Mouse (Mus musculus): Measurements from ENCODE around the gene Pm20d1. TPM values are rescaled to one million over a fixed set of nuclear protein-coding genes. Genes with fewer than 3 reads are reported as not detected.

Pm20d1 gene
- total and polyA plus RNA-seq, 2 experiments, result 35.5 to 62.0 TPM

- Histone ChIP-seq H3K9ac (ENCODE audit: low read depth, low read length) (no peak overlapping the region), H3K4me1 (ENCODE audit: control insufficient read depth, insufficient read depth, low read length) (0 out of 2 replicates have a peak, but pooled peaks cover 3% of the 10 kb centered on the region), H3K4me3 (ENCODE audit: insufficient read depth, low read depth, low read length) (no peak overlapping the region), H3K27ac (replicated peaks; ENCODE audit: insufficient read depth, low read depth, low read length) (no peak overlapping the region), H3K79me2 (ENCODE audit: control insufficient read depth, insufficient read depth, low read length) (no peaks in the 10 kb centered on the region), H3K27me3 (ENCODE audit: control insufficient read depth, insufficient read depth, low read length) (no peaks in the 10 kb centered on the region), H3K36me3 (ENCODE audit: control insufficient read depth, insufficient read depth, low read length) (peaks cover 6% of the 10 kb centered on the region; the same call in 1 of the 2 replicates)
- TF ChIP-seq POLR2A (IDR thresholded peaks at IDR 0.05; ENCODE audit: extremely low read depth, insufficient read depth, low read length) (no peak), CTCF (IDR thresholded peaks at IDR 0.05; ENCODE audit: low read depth, low read length) (no peak)
- WGBS, result 40% methylated on average over 8 of the region's 8 CpGs
- peak; percentile 85 for DNase-seq (ENCODE audit: extremely low read depth, low read depth, low spot score)
Observed at GRCm38 (mm10) chr1:131844883-131845282, 47.7 kb downstream of the Pm20d1 start.

GRCm38 (mm10) chr1:131846255-131846654 lies 49.1 kb downstream of the Pm20d1 start:
- TF ChIP-seq POLR2A (IDR thresholded peaks at IDR 0.05; ENCODE audit: extremely low read depth, insufficient read depth, low read length) (no peak), CTCF (IDR thresholded peaks at IDR 0.05; ENCODE audit: low read depth, low read length) (peak; percentile 86)
- H3K27me3 ChIP-seq (ENCODE audit: control insufficient read depth, insufficient read depth, low read length), result no peaks in the 10 kb centered on the region
- H3K36me3 ChIP-seq (ENCODE audit: control insufficient read depth, insufficient read depth, low read length), result peaks cover 4% of the 10 kb centered on the region; the same call in 1 of the 2 replicates
- peak; percentile 60 for DNase-seq (ENCODE audit: extremely low read depth, low read depth, low spot score)
- no peaks in the 10 kb centered on the region for H3K79me2 ChIP-seq (ENCODE audit: control insufficient read depth, insufficient read depth, low read length)
- no peak overlapping the region for H3K4me3 ChIP-seq (ENCODE audit: insufficient read depth, low read depth, low read length)
- no peak overlapping the region for H3K27ac ChIP-seq (replicated peaks; ENCODE audit: insufficient read depth, low read depth, low read length)
- WGBS, result 75% methylated on average over 5 of the region's 5 CpGs
- no peak overlapping the region for H3K9ac ChIP-seq (ENCODE audit: low read depth, low read length)
- H3K4me1 ChIP-seq (ENCODE audit: control insufficient read depth, insufficient read depth, low read length), result 0 out of 2 replicates have a peak, but pooled peaks cover 3% of the 10 kb centered on the region

GRCm38 (mm10) chr1:131861811-131862210 lies 64.6 kb downstream of the Pm20d1 start:
- no peak for DNase-seq (ENCODE audit: extremely low read depth, low read depth, low spot score)
- Histone ChIP-seq H3K4me1 (ENCODE audit: control insufficient read depth, insufficient read depth, low read length) (no peaks in the 10 kb centered on the region), H3K9ac (ENCODE audit: low read depth, low read length) (no peak overlapping the region), H3K27me3 (ENCODE audit: control insufficient read depth, insufficient read depth, low read length) (no peaks in the 10 kb centered on the region), H3K36me3 (ENCODE audit: control insufficient read depth, insufficient read depth, low read length) (no peaks in the 10 kb centered on the region), H3K27ac (replicated peaks; ENCODE audit: insufficient read depth, low read depth, low read length) (no peak overlapping the region), H3K4me3 (ENCODE audit: insufficient read depth, low read depth, low read length) (no peak overlapping the region), H3K79me2 (ENCODE audit: control insufficient read depth, insufficient read depth, low read length) (no peaks in the 10 kb centered on the region)
- TF ChIP-seq CTCF (IDR thresholded peaks at IDR 0.05; ENCODE audit: low read depth, low read length), result no peak
- no peak for TF ChIP-seq POLR2A (IDR thresholded peaks at IDR 0.05; ENCODE audit: extremely low read depth, insufficient read depth, low read length)
- WGBS, result 79% methylated on average over 4 of the region's 4 CpGs

- no peaks in the 10 kb centered on the region for H3K27me3 ChIP-seq (ENCODE audit: control insufficient read depth, insufficient read depth, low read length)
- H3K4me1 ChIP-seq (ENCODE audit: control insufficient read depth, insufficient read depth, low read length), result peaks cover 2% of the 10 kb centered on the region; the same call in 1 of the 2 replicates
- no peaks in the 10 kb centered on the region for H3K79me2 ChIP-seq (ENCODE audit: control insufficient read depth, insufficient read depth, low read length)
- H3K9ac ChIP-seq (ENCODE audit: low read depth, low read length), result no peak overlapping the region
- H3K4me3 ChIP-seq (ENCODE audit: insufficient read depth, low read depth, low read length), result no peak overlapping the region
- WGBS, result 87% methylated on average over 5 of the region's 5 CpGs
- H3K36me3 ChIP-seq (ENCODE audit: control insufficient read depth, insufficient read depth, low read length), result peaks cover 2% of the 10 kb centered on the region; the same call in 1 of the 2 replicates
- TF ChIP-seq POLR2A (IDR thresholded peaks at IDR 0.05; ENCODE audit: extremely low read depth, insufficient read depth, low read length) (no peak), CTCF (IDR thresholded peaks at IDR 0.05; ENCODE audit: low read depth, low read length) (no peak)
- H3K27ac ChIP-seq (replicated peaks; ENCODE audit: insufficient read depth, low read depth, low read length), result no peak overlapping the region
- no peak for DNase-seq (ENCODE audit: extremely low read depth, low read depth, low spot score)
Observed at GRCm38 (mm10) chr1:131865596-131865995, 68.4 kb downstream of the Pm20d1 start.

- no peak overlapping the region for H3K27ac ChIP-seq (replicated peaks; ENCODE audit: insufficient read depth, low read depth, low read length)
Observed at GRCm38 (mm10) chr1:131866304-131866999, 69.3 kb downstream of the Pm20d1 start.

More at GRCm38 (mm10) chr1:131866304-131866999, 69.3 kb downstream of the Pm20d1 start:
- H3K36me3 ChIP-seq (ENCODE audit: control insufficient read depth, insufficient read depth, low read length), result peaks cover 2% of the 10 kb centered on the region; the same call in 1 of the 2 replicates
- H3K9ac ChIP-seq (ENCODE audit: low read depth, low read length), result no peak overlapping the region
- H3K27me3 ChIP-seq (ENCODE audit: control insufficient read depth, insufficient read depth, low read length), result no peaks in the 10 kb centered on the region
- peak; percentile 13 for DNase-seq (ENCODE audit: extremely low read depth, low read depth, low spot score)
- H3K4me1 ChIP-seq (ENCODE audit: control insufficient read depth, insufficient read depth, low read length), result peaks cover 2% of the 10 kb centered on the region; the same call in 1 of the 2 replicates
- no peak overlapping the region for H3K4me3 ChIP-seq (ENCODE audit: insufficient read depth, low read depth, low read length)
- TF ChIP-seq CTCF (IDR thresholded peaks at IDR 0.05; ENCODE audit: low read depth, low read length) (no peak), POLR2A (IDR thresholded peaks at IDR 0.05; ENCODE audit: extremely low read depth, insufficient read depth, low read length) (no peak)
- no peaks in the 10 kb centered on the region for H3K79me2 ChIP-seq (ENCODE audit: control insufficient read depth, insufficient read depth, low read length)
- WGBS, result 63% methylated on average over 6 of the region's 6 CpGs
